Mouse (Mus musculus) spleen, embryonic (tissue): ENCODE results near the gene Tmem132c.

ENCODE experiments used
- CTCF ChIA-PET: fragments of 350-600 bp; sonication (Branson Sonifier 250); formaldehyde crosslinking; loops from one replicate; lab custom pipeline; 2022; lab: Charles Lee

Gene Tmem132c

GRCm38 (mm10) chr5:127484813-127485486 is 243.3 kb downstream of the Tmem132c start:
- CTCF ChIA-PET = interaction anchor here (0.6 to 0.7 kb wide), 2 partner anchors 19 to 1509 kb away, joined by 5 to 10 read pairs; no protein-coding TSS in a partner anchor

- CTCF ChIA-PET = no interaction called here
Measured at GRCm38 (mm10) chr5:127487190-127487589, 245.6 kb downstream of the Tmem132c start.

- CTCF ChIA-PET = no interaction called here
Measured at GRCm38 (mm10) chr5:127488666-127489065, 247.1 kb downstream of the Tmem132c start.

- CTCF ChIA-PET = no interaction called here
Measured at GRCm38 (mm10) chr5:127491724-127492123, 250.1 kb downstream of the Tmem132c start.

GRCm38 (mm10) chr5:127496895-127497294 is 255.3 kb downstream of the Tmem132c start:
- CTCF ChIA-PET = no interaction called here

GRCm38 (mm10) chr5:127499151-127499827 is 257.7 kb downstream of the Tmem132c start:
- CTCF ChIA-PET = no interaction called here

- CTCF ChIA-PET = no interaction called here
Measured at GRCm38 (mm10) chr5:127502838-127503237, 261.2 kb downstream of the Tmem132c start.

GRCm38 (mm10) chr5:127505697-127506096 is 264.1 kb downstream of the Tmem132c start:
- CTCF ChIA-PET = interaction anchor here (0.5 kb wide), 1 partner anchor 1908 kb away, joined by 5 read pairs; no protein-coding TSS in a partner anchor

GRCm38 (mm10) chr5:127511653-127512052 is 270.0 kb downstream of the Tmem132c start:
- CTCF ChIA-PET = no interaction called here

- CTCF ChIA-PET = no interaction called here
Measured at GRCm38 (mm10) chr5:127515960-127516359, 274.4 kb downstream of the Tmem132c start.

GRCm38 (mm10) chr5:127522744-127523476 is 281.3 kb downstream of the Tmem132c start:
- CTCF ChIA-PET = no interaction called here

- CTCF ChIA-PET = no interaction called here
Measured at GRCm38 (mm10) chr5:127527344-127527974, 285.9 kb downstream of the Tmem132c start.

- CTCF ChIA-PET = no interaction called here
Measured at GRCm38 (mm10) chr5:127537508-127537907, 295.9 kb downstream of the Tmem132c start.

- CTCF ChIA-PET = no interaction called here
Measured at GRCm38 (mm10) chr5:127546585-127546991, 305.0 kb downstream of the Tmem132c start.

GRCm38 (mm10) chr5:127548136-127548535 is 306.5 kb downstream of the Tmem132c start:
- CTCF ChIA-PET = no interaction called here

- CTCF ChIA-PET = no interaction called here
Measured at GRCm38 (mm10) chr5:127561086-127561485, 319.5 kb downstream of the Tmem132c start.

GRCm38 (mm10) chr5:127567165-127567741 is 325.6 kb downstream of the Tmem132c start:
- CTCF ChIA-PET = no interaction called here

- CTCF ChIA-PET = no interaction called here
Measured at GRCm38 (mm10) chr5:127577419-127577818, 335.8 kb downstream of the Tmem132c start.

GRCm38 (mm10) chr5:127583658-127584057 is 342.1 kb downstream of the Tmem132c start:
- CTCF ChIA-PET = no interaction called here

- CTCF ChIA-PET = interaction anchor here (0.7 kb wide), 3 partner anchors 20 to 863 kb away, joined by 3 to 5 read pairs (median 5); no protein-coding TSS in a partner anchor
Measured at GRCm38 (mm10) chr5:127587854-127588253, 346.2 kb downstream of the Tmem132c start.

GRCm38 (mm10) chr5:127592406-127592805 is 350.8 kb downstream of the Tmem132c start:
- CTCF ChIA-PET = interaction anchor here (1.4 kb wide), 1 partner anchor 19 kb away, joined by 3 read pairs; no protein-coding TSS in a partner anchor
